Mouse (Mus musculus): ENCODE results near the gene Ssh2.

Gene Ssh2

GRCm38 (mm10) chr11:77491502-77492291 is 275.6 kb downstream of the Ssh2 start:
- no peak for DNase-seq (ENCODE audit: low spot score)

- no peak for DNase-seq (ENCODE audit: low spot score)
These were observed 276.3 kb downstream of the Ssh2 start for GRCm38 (mm10) chr11:77492311-77492871.

GRCm38 (mm10) chr11:77492911-77493332 is 276.8 kb downstream of the Ssh2 start:
- peak; percentile 89 for DNase-seq (ENCODE audit: low spot score)

- no peak for DNase-seq (ENCODE audit: low spot score)
These were observed 277.6 kb downstream of the Ssh2 start, which contains the start of gene Git1 for GRCm38 (mm10) chr11:77493512-77494343. TSS of gene Git1 (plus strand) at chr11:77493562.

- no peak for DNase-seq (ENCODE audit: low spot score)
These were observed 278.2 kb downstream of the Ssh2 start for GRCm38 (mm10) chr11:77494344-77494676.

GRCm38 (mm10) chr11:77494782-77495181 is 278.7 kb downstream of the Ssh2 start:
- no peak for DNase-seq (ENCODE audit: low spot score)

GRCm38 (mm10) chr11:77495507-77495906 is 279.4 kb downstream of the Ssh2 start:
- no peak for DNase-seq (ENCODE audit: low spot score)

GRCm38 (mm10) chr11:77497341-77497756 is 281.3 kb downstream of the Ssh2 start:
- no peak for DNase-seq (ENCODE audit: low spot score)

GRCm38 (mm10) chr11:77497851-77498250 is 281.8 kb downstream of the Ssh2 start:
- no peak for DNase-seq (ENCODE audit: low spot score)

GRCm38 (mm10) chr11:77498261-77499139 is 282.4 kb downstream of the Ssh2 start:
- no peak for DNase-seq (ENCODE audit: low spot score)

- DNase-seq (ENCODE audit: low spot score): no peak
These were observed 283.3 kb downstream of the Ssh2 start for GRCm38 (mm10) chr11:77499354-77499753.

- no peak for DNase-seq (ENCODE audit: low spot score)
These were observed 284.6 kb downstream of the Ssh2 start for GRCm38 (mm10) chr11:77500361-77501325.

GRCm38 (mm10) chr11:77501392-77501791 is 285.3 kb downstream of the Ssh2 start:
- peak; percentile 73 for DNase-seq (ENCODE audit: low spot score)

GRCm38 (mm10) chr11:77501971-77502370 is 285.9 kb downstream of the Ssh2 start:
- DNase-seq (ENCODE audit: low spot score): no peak

- DNase-seq (ENCODE audit: low spot score): no peak
These were observed 286.4 kb downstream of the Ssh2 start for GRCm38 (mm10) chr11:77502481-77502880.

GRCm38 (mm10) chr11:77503511-77503910 is 287.4 kb downstream of the Ssh2 start:
- DNase-seq (ENCODE audit: low spot score): no peak

- no peak for DNase-seq (ENCODE audit: low spot score)
These were observed 288.3 kb downstream of the Ssh2 start for GRCm38 (mm10) chr11:77504377-77504776.

GRCm38 (mm10) chr11:77505291-77505980 is 289.3 kb downstream of the Ssh2 start:
- no peak for DNase-seq (ENCODE audit: low spot score)

- DNase-seq (ENCODE audit: low spot score): no peak
These were observed 290.2 kb downstream of the Ssh2 start for GRCm38 (mm10) chr11:77506273-77506672.

- DNase-seq (ENCODE audit: low spot score): no peak
These were observed 290.9 kb downstream of the Ssh2 start for GRCm38 (mm10) chr11:77506941-77507340.
